In genomic region chr2:29649795-29650457, GRCm38 (mm10) we compare ENCODE assay signal across 8 mouse cellular contexts. TPM values are rescaled to one million over a fixed set of nuclear protein-coding genes. Genes with fewer than 3 reads are reported as not detected.
DNase-seq lines count a peak whose midpoint lies in the region; ATAC-seq and TF ChIP-seq lines count a peak whose summit lies in the region.

No protein-coding gene starts in this region.

- H3K4me1 ChIP-seq in embryonic facial prominence, embryonic 15.5 days: peaks cover 34% of the 10 kb centered on the region
- peaks cover 25% of the 10 kb centered on the region for H3K4me1 ChIP-seq in embryonic facial prominence, embryonic 10.5 days
- peaks cover 14% of the 10 kb centered on the region for H3K4me1 ChIP-seq in cortical plate, adult 2 months (ENCODE audit: control insufficient read depth, insufficient read depth, low read length)
- H3K4me1 ChIP-seq in kidney, embryonic 16.5 days (ENCODE audit: insufficient read depth, low read length): peaks cover 3% of the 10 kb centered on the region; the same call in 1 of the 2 replicates
- H3K4me1 ChIP-seq in forebrain, embryonic 11.5 days (replicated peaks; ENCODE audit: control insufficient read depth, insufficient read depth, low read length): peaks cover 9% of the 10 kb centered on the region; the same call in 1 of the 2 replicates

- no peak for TF ChIP-seq POLR2A in cortical plate, adult 2 months (IDR thresholded peaks at IDR 0.05; ENCODE audit: extremely low read depth, insufficient read depth, low read length)

- no peaks in the 10 kb centered on the region for H3K9me3 ChIP-seq in embryonic facial prominence, embryonic 15.5 days (replicated peaks)
- no peaks in the 10 kb centered on the region for H3K9me3 ChIP-seq in embryonic facial prominence, embryonic 10.5 days
- no peaks in the 10 kb centered on the region for H3K9me3 ChIP-seq in kidney, embryonic 16.5 days (ENCODE audit: low read length)
- H3K9me3 ChIP-seq in forebrain, embryonic 11.5 days (ENCODE audit: control insufficient read depth, low read length): no peaks in the 10 kb centered on the region

- H3K27me3 ChIP-seq in embryonic facial prominence, embryonic 15.5 days: no peaks in the 10 kb centered on the region
- H3K27me3 ChIP-seq in embryonic facial prominence, embryonic 10.5 days (replicated peaks; ENCODE audit: low read depth, poor library complexity, severe bottlenecking): no peaks in the 10 kb centered on the region
- H3K27me3 ChIP-seq in kidney, embryonic 16.5 days (ENCODE audit: insufficient read depth, low read length): no peaks in the 10 kb centered on the region
- H3K27me3 ChIP-seq in forebrain, embryonic 11.5 days (ENCODE audit: control insufficient read depth, insufficient read depth, low read length): no peaks in the 10 kb centered on the region

- WGBS in embryonic facial prominence, embryonic 15.5 days: 80% methylated on average over 10 of the region's 10 CpGs
- 90% methylated on average over 10 of the region's 10 CpGs for WGBS in embryonic facial prominence, embryonic 10.5 days
- WGBS in kidney, embryonic 16.5 days: 81% methylated on average over 10 of the region's 10 CpGs
- WGBS in forebrain, embryonic 11.5 days: 90% methylated on average over 10 of the region's 10 CpGs

- H3K9ac ChIP-seq in embryonic facial prominence, embryonic 15.5 days: no peak overlapping the region
- H3K9ac ChIP-seq in kidney, embryonic 16.5 days (replicated peaks; ENCODE audit: low read length): no peak overlapping the region
- no peak overlapping the region for H3K9ac ChIP-seq in forebrain, embryonic 11.5 days (ENCODE audit: low read length)

- peak; percentile 17; the same call in 1 of the 2 replicates for TF ChIP-seq CTCF in cortical plate, adult 2 months (IDR thresholded peaks at IDR 0.05; ENCODE audit: extremely low read depth, insufficient read depth, low read length)

- H3K4me2 ChIP-seq in embryonic facial prominence, embryonic 15.5 days (replicated peaks): no peak overlapping the region
- H3K4me2 ChIP-seq in kidney, embryonic 16.5 days (replicated peaks; ENCODE audit: low read depth, low read length): no peak overlapping the region
- no peak overlapping the region for H3K4me2 ChIP-seq in forebrain, embryonic 11.5 days (ENCODE audit: low read depth, low read length, severe bottlenecking)

- no peak overlapping the region for H3K4me3 ChIP-seq in embryonic facial prominence, embryonic 15.5 days (replicated peaks)
- H3K4me3 ChIP-seq in embryonic facial prominence, embryonic 10.5 days: no peak overlapping the region
- no peak overlapping the region for H3K4me3 ChIP-seq in cortical plate, adult 2 months (ENCODE audit: insufficient read depth, low read length)
- no peak overlapping the region for H3K4me3 ChIP-seq in kidney, embryonic 16.5 days (ENCODE audit: low read length)
- H3K4me3 ChIP-seq in forebrain, embryonic 11.5 days (ENCODE audit: low read depth, low read length): no peak overlapping the region

- ATAC-seq in embryonic facial prominence, embryonic 15.5 days (ENCODE audit: insufficient number of reproducible peaks, low FRiP score, low TSS enrichment, low read depth): no peak
- ATAC-seq in kidney, embryonic 16.5 days (ENCODE audit: low FRiP score, low TSS enrichment): no peak
- ATAC-seq in forebrain, embryonic 11.5 days (replicated peaks; ENCODE audit: low FRiP score): no peak

- DNase-seq in embryonic facial prominence, embryonic 10.5 days (ENCODE audit: low spot score): no peak
- peak; percentile 58 for DNase-seq in A20 (ENCODE audit: low read depth, low spot score)
- DNase-seq in natural killer cell, adult 2 months (ENCODE audit: low spot score in 2 of 2): peak; percentile 63 to 65
- no peak for DNase-seq in frontal cortex, postnatal 25 days (ENCODE audit: low spot score in 2 of 2)
- no peak for DNase-seq in forebrain, embryonic 11.5 days (ENCODE audit: low spot score)

- peak overlapping the region; percentile 28; the same call in 1 of the 2 replicates for H3K27ac ChIP-seq in embryonic facial prominence, embryonic 15.5 days (replicated peaks)
- H3K27ac ChIP-seq in embryonic facial prominence, embryonic 10.5 days (replicated peaks): no peak overlapping the region
- no peak overlapping the region for H3K27ac ChIP-seq in cortical plate, adult 2 months (ENCODE audit: insufficient read depth, low read length)
- peak overlapping the region; percentile 54 for H3K27ac ChIP-seq in kidney, embryonic 16.5 days (ENCODE audit: low read length)
- no peak overlapping the region for H3K27ac ChIP-seq in forebrain, embryonic 11.5 days (ENCODE audit: low read depth, low read length)

- H3K36me3 ChIP-seq in embryonic facial prominence, embryonic 15.5 days: no peaks in the 10 kb centered on the region
- H3K36me3 ChIP-seq in embryonic facial prominence, embryonic 10.5 days (replicated peaks): peaks cover 6% of the 10 kb centered on the region
- no peaks in the 10 kb centered on the region for H3K36me3 ChIP-seq in kidney, embryonic 16.5 days (ENCODE audit: insufficient read depth, low read length)
- H3K36me3 ChIP-seq in forebrain, embryonic 11.5 days (ENCODE audit: control insufficient read depth, insufficient read depth, low read length): no peaks in the 10 kb centered on the region

RNA-seq across cellular contexts. Expression of gene Rapgef1, which starts 30.4 kb away (rescaled TPM):
- 17.0 and 18.6 TPM in 2 replicates for polyA plus RNA-seq in embryonic facial prominence, embryonic 15.5 days (2015; fragmentation: Nextera tagmentation; extraction: Ambion mirVana)
- polyA plus RNA-seq in embryonic facial prominence, embryonic 10.5 days (2016; fragmentation: Nextera tagmentation; extraction: Ambion mirVana): 16.5 and 17.3 TPM in 2 replicates
- polyA plus RNA-seq in cortical plate, adult 2 months (2012; rRNA removed): 85.8 and 91.8 TPM in 2 replicates
- polyA plus RNA-seq in kidney, embryonic 16.5 days (2015; fragmentation: Nextera tagmentation; extraction: Ambion mirVana): 13.3 and 13.6 TPM in 2 replicates
- 23.0 and 26.2 TPM in 2 replicates for polyA plus RNA-seq in forebrain, embryonic 11.5 days (2014; fragmentation: Nextera tagmentation; extraction: Ambion mirVana)

Comparison
In these comparisons a context has a peak if more than half of its experiments do, and no peak if none do; other contexts are left out.
1. H3K27ac ChIP-seq: peak in embryonic facial prominence, embryonic 15.5 days (single experiment) and kidney, embryonic 16.5 days (single experiment); none in embryonic facial prominence, embryonic 10.5 days (single experiment), cortical plate, adult 2 months (single experiment) and forebrain, embryonic 11.5 days (single experiment).
2. DNase-seq: peak in A20 (single experiment) and natural killer cell, adult 2 months (2 of 2); none in embryonic facial prominence, embryonic 10.5 days (single experiment), frontal cortex, postnatal 25 days (0 of 2) and forebrain, embryonic 11.5 days (single experiment).